Mouse (Mus musculus): ENCODE measurements around the gene Nob1.

GRCm38 (mm10) chr8:107424176-107424575 is 675 bp downstream of the Nob1 start:
- no peak for TF ChIP-seq CTCF (IDR thresholded peaks at IDR 0.05; ENCODE audit: insufficient read depth, low read depth, low read length)
- no peak for TF ChIP-seq POLR2A (IDR thresholded peaks at IDR 0.05; ENCODE audit: insufficient read depth, low read depth, low read length)

Measured in olfactory bulb, adult 2 months (tissue).